Mouse (Mus musculus) C2C12 (cell line): ENCODE results near the gene Rgs2. TPM values are rescaled to one million over a fixed set of nuclear protein-coding genes. Genes with fewer than 3 reads are reported as not detected.

ENCODE experiments used
- H3K27me3 ChIP-seq: one replicate; pipeline ENCODE4 v1.6.1; 2011; ENCODE audit not compliant: control insufficient read depth, insufficient read depth, insufficient read length
- H3K36me3 ChIP-seq: one replicate; pipeline ENCODE4 v1.6.1; 2011; ENCODE audit not compliant: control insufficient read depth, insufficient read depth
- H3K4me3 ChIP-seq: one replicate; pipeline ENCODE4 v1.5.1; 2011; ENCODE audit warnings: mild to moderate bottlenecking, control low read depth; ENCODE audit not compliant: poor library complexity, insufficient read depth, severe bottlenecking
- H3K79me2 ChIP-seq: one replicate; pipeline ENCODE4 v1.6.1; 2011; ENCODE audit not compliant: control insufficient read depth, insufficient read depth
- H3K79me3 ChIP-seq: one replicate; pipeline ENCODE4 v1.6.1; 2011; ENCODE audit warnings: low read depth, control low read depth
- H3ac ChIP-seq: one replicate; pipeline ENCODE3; 2011; ENCODE audit warnings: low read depth; ENCODE audit not compliant: control insufficient read depth, insufficient read length
- CEBPB ChIP-seq: IDR thresholded peaks from one replicate; pipeline ENCODE4 v1.6.1; 2011; ENCODE audit warnings: low read depth, mild to moderate bottlenecking, control low read depth, moderate library complexity
- CTCF ChIP-seq: IDR thresholded peaks from one replicate; pipeline ENCODE4 v1.5.1; 2011; ENCODE audit not compliant: control insufficient read depth, insufficient read depth, insufficient read length
- FOSL1 ChIP-seq: IDR thresholded peaks from one replicate; pipeline ENCODE4 v1.8.0; 2011; ENCODE audit warnings: mild to moderate bottlenecking, low read length; ENCODE audit not compliant: poor library complexity, insufficient read depth, severe bottlenecking
- MAX ChIP-seq: IDR thresholded peaks from one replicate; pipeline ENCODE4 v1.6.1; 2011; ENCODE audit warnings: mild to moderate bottlenecking, control low read depth
- MYOD1 ChIP-seq: IDR thresholded peaks from one replicate; pipeline ENCODE4 v1.6.1; 2011; ENCODE audit warnings: low read depth; ENCODE audit not compliant: control insufficient read depth, insufficient read length
- MYOG ChIP-seq: IDR thresholded peaks from one replicate; pipeline ENCODE4 v1.6.1; 2011; ENCODE audit not compliant: control insufficient read depth, insufficient read length; ENCODE audit errors: extremely low read depth
- USF1 ChIP-seq: IDR thresholded peaks from one replicate; pipeline ENCODE4 v1.6.1; 2011; ENCODE audit warnings: low read depth, mild to moderate bottlenecking, control low read depth, moderate library complexity
- polyA plus RNA-seq: library from polyadenylated mRNA; unstranded; fragments of >200 nt; fragmentation: generic; extraction: Trizol; gene quantifications from one replicate; pipeline ENCODE4 v1.2.1, GENCODE M21; 2012; ENCODE audit warnings: missing spikeins

Rgs2 gene
- polyA plus RNA-seq, 1 experiment = 1.7 TPM

- Histone ChIP-seq H3K79me2 (no peaks in the 10 kb centered on the region), H3K27me3 (no peaks in the 10 kb centered on the region), H3K36me3 (no peaks in the 10 kb centered on the region), H3ac (no peak overlapping the region), H3K4me3 (no peak overlapping the region), H3K79me3 (no peaks in the 10 kb centered on the region)
- TF ChIP-seq MAX (no peak), USF1 (no peak), MYOG (no peak), MYOD1 (no peak), FOSL1 (no peak), CEBPB (no peak), CTCF (no peak)
Measured at GRCm38 (mm10) chr1:143982085-143982764, 21.7 kb downstream of the Rgs2 start.

- TF ChIP-seq MYOG (no peak), MAX (no peak), FOSL1 (no peak), MYOD1 (no peak), CTCF (no peak), CEBPB (no peak), USF1 (no peak)
- Histone ChIP-seq H3K36me3 (no peaks in the 10 kb centered on the region), H3ac (no peak overlapping the region), H3K27me3 (no peaks in the 10 kb centered on the region), H3K79me3 (no peaks in the 10 kb centered on the region), H3K79me2 (no peaks in the 10 kb centered on the region), H3K4me3 (no peak overlapping the region)
Measured at GRCm38 (mm10) chr1:143980811-143981210, 23.1 kb downstream of the Rgs2 start.

GRCm38 (mm10) chr1:143974637-143975036 lies 29.3 kb downstream of the Rgs2 start:
- H3K79me2 ChIP-seq = no peaks in the 10 kb centered on the region
- TF ChIP-seq MYOD1 = no peak
- no peak for TF ChIP-seq USF1
- TF ChIP-seq FOSL1 = no peak
- TF ChIP-seq CTCF = no peak
- no peak for TF ChIP-seq CEBPB
- TF ChIP-seq MYOG = no peak
- no peak for TF ChIP-seq MAX

GRCm38 (mm10) chr1:143962301-143962700 lies 41.7 kb downstream of the Rgs2 start:
- H3K4me3 ChIP-seq = no peak overlapping the region
- H3ac ChIP-seq = no peak overlapping the region
- H3K79me2 ChIP-seq = no peaks in the 10 kb centered on the region
- no peaks in the 10 kb centered on the region for H3K27me3 ChIP-seq
- H3K79me3 ChIP-seq = no peaks in the 10 kb centered on the region
- H3K36me3 ChIP-seq = no peaks in the 10 kb centered on the region
- no peak for TF ChIP-seq MYOD1
- TF ChIP-seq MYOG = no peak
- no peak for TF ChIP-seq CTCF
- TF ChIP-seq FOSL1 = no peak
- TF ChIP-seq MAX = no peak
- TF ChIP-seq USF1 = no peak
- TF ChIP-seq CEBPB = no peak

More at GRCm38 (mm10) chr1:143974637-143975036, 29.3 kb downstream of the Rgs2 start:
- Histone ChIP-seq H3K79me3 (no peaks in the 10 kb centered on the region), H3K36me3 (no peaks in the 10 kb centered on the region), H3K4me3 (no peak overlapping the region), H3ac (no peak overlapping the region), H3K27me3 (no peaks in the 10 kb centered on the region)

- H3K36me3 ChIP-seq = no peaks in the 10 kb centered on the region
- no peaks in the 10 kb centered on the region for H3K27me3 ChIP-seq
- no peak overlapping the region for H3ac ChIP-seq
- TF ChIP-seq MAX (no peak), MYOG (no peak), USF1 (no peak), FOSL1 (no peak), CEBPB (no peak), MYOD1 (no peak)
- H3K79me3 ChIP-seq = no peaks in the 10 kb centered on the region
- no peak overlapping the region for H3K4me3 ChIP-seq
- no peaks in the 10 kb centered on the region for H3K79me2 ChIP-seq
Measured at GRCm38 (mm10) chr1:143960340-143960739, 43.6 kb downstream of the Rgs2 start.

GRCm38 (mm10) chr1:143956090-143956489 lies 47.9 kb downstream of the Rgs2 start:
- TF ChIP-seq MYOD1 = no peak
- no peak for TF ChIP-seq FOSL1
- no peak for TF ChIP-seq CTCF
- TF ChIP-seq USF1 = no peak
- no peak for TF ChIP-seq MYOG
- TF ChIP-seq MAX = no peak
- TF ChIP-seq CEBPB = no peak
- Histone ChIP-seq H3K4me3 (no peak overlapping the region), H3K79me3 (no peaks in the 10 kb centered on the region), H3K36me3 (no peaks in the 10 kb centered on the region), H3K79me2 (no peaks in the 10 kb centered on the region), H3K27me3 (no peaks in the 10 kb centered on the region), H3ac (no peak overlapping the region)
